Mouse (Mus musculus) hindbrain, embryonic 12.5 days (tissue): Measurements from ENCODE around the gene Serping1. TPM values are rescaled to one million over a fixed set of nuclear protein-coding genes. Genes with fewer than 3 reads are reported as not detected.

Experiments used
- ATAC-seq: fragments of 200-750 bp; cut with Nextera tagmentation; 2 replicates; pipeline ENCODE4 v1.8.0; 2017; ENCODE audit warnings: moderate TSS enrichment; ENCODE audit not compliant: low FRiP score
- H3K27ac ChIP-seq: fragments of 300-500 bp; sonication (generic); 2 replicates; pipeline ENCODE4 v1.5.1; 2016; ENCODE audit warnings: mild to moderate bottlenecking
- H3K27me3 ChIP-seq: fragments of 300-500 bp; sonication (generic); 2 replicates; pipeline ENCODE4 v1.6.1; 2016; ENCODE audit warnings: mild to moderate bottlenecking
- H3K36me3 ChIP-seq: fragments of 300-500 bp; sonication (generic); 2 replicates; pipeline ENCODE4 v1.6.1; 2016; ENCODE audit warnings: mild to moderate bottlenecking
- H3K4me1 ChIP-seq: fragments of 300-500 bp; sonication (generic); 2 replicates; pipeline ENCODE4 v1.6.1; 2016
- H3K4me2 ChIP-seq: fragments of 300-500 bp; sonication (generic); replicated peaks from 2 replicates; pipeline ENCODE4 v1.6.1; 2016; ENCODE audit warnings: mild to moderate bottlenecking
- H3K4me3 ChIP-seq: fragments of 300-500 bp; sonication (generic); 2 replicates; pipeline ENCODE4 v1.5.1; 2016; ENCODE audit warnings: mild to moderate bottlenecking
- H3K9ac ChIP-seq: fragments of 300-500 bp; sonication (generic); 2 replicates; pipeline ENCODE4 v1.6.1; 2016; ENCODE audit warnings: mild to moderate bottlenecking, moderate library complexity
- H3K9me3 ChIP-seq: fragments of 300-500 bp; sonication (generic); replicated peaks from 2 replicates; pipeline ENCODE4 v1.6.1; 2016; ENCODE audit warnings: mild to moderate bottlenecking
- WGBS: fragments of 180-500 bp; shearing (Covaris S2); methylation state at CpG from one replicate; pipeline ENCODE4 v1.1.7; 2016; 5-methylcytosine and 5-hydroxymethylcytosine counted together
- polyA plus RNA-seq: library from polyadenylated mRNA; unstranded; fragments of >200 nt; fragmentation: Nextera tagmentation; extraction: Ambion mirVana; gene quantifications from 2 replicates; pipeline ENCODE4 v1.2.1, GENCODE M21; 2016

Serping1 gene
- polyA plus RNA-seq, 1 experiment from 2014 or later, result 35.4 TPM

DNA sequence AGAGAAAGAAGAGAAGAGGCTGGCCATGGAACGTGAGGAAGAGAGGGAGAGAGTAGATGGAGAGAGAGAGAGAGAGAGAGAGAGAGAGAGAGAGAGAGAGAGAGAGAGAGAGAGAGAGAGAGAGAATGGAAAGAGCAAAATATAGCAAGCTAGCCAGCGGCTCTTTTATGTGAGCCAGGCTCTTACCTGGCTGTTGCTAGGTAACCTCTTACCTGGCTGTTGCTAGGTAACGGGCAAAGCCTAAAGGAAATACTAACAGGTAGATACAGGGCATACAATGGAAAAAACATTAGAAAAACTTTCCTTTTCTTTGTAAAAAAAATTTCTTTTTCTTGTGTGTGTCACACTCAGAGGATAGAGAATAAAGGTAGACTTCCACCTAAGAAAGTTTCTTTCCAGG is 2.5 kb upstream of the Serping1 start:
- Histone ChIP-seq H3K9me3 (no peaks in the 10 kb centered on the region), H3K4me2 (no peak overlapping the region), H3K36me3 (no peaks in the 10 kb centered on the region), H3K27ac (no peak overlapping the region), H3K27me3 (no peaks in the 10 kb centered on the region), H3K4me3 (no peak overlapping the region), H3K4me1 (peaks cover 14% of the 10 kb centered on the region), H3K9ac (no peak overlapping the region)
- 66% methylated on average over 3 of the region's 3 CpGs for WGBS
- no peak for ATAC-seq

- no peak overlapping the region for H3K4me3 ChIP-seq
- no peaks in the 10 kb centered on the region for H3K27me3 ChIP-seq
- peak overlapping the region; percentile 80; the same call in 1 of the 2 replicates for H3K27ac ChIP-seq
- ATAC-seq, result no peak
- no peak overlapping the region for H3K4me2 ChIP-seq
- no peak overlapping the region for H3K9ac ChIP-seq
- H3K36me3 ChIP-seq, result no peaks in the 10 kb centered on the region
- peaks cover 14% of the 10 kb centered on the region for H3K4me1 ChIP-seq
- 78% methylated on average over 6 of the region's 6 CpGs for WGBS
- no peaks in the 10 kb centered on the region for H3K9me3 ChIP-seq
Measured at GRCm38 (mm10) chr2:84775665-84776064, 421 bp upstream of the Serping1 start.

DNA sequence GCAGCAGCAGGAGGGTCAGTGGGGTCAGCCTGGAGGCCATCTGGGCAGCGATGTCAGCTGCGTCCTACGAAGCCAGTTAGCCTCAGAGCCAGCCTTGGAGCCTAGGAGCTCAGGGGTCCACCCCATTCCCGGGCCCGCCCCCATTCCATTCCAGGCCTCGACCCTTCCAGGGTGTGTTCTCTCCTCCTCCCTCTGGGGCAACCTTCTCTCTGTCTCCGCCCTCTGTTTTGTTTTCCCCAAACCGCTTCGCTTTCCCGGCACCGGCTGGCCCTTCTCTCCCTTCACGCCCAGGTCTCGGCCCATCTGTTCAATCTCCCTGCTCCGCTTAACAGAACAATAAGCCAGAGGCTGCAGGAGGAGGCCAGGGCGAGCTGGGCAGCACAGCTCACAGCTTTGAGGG is 493 bp downstream of the Serping1 start:
- H3K36me3 ChIP-seq, result no peaks in the 10 kb centered on the region

DNA sequence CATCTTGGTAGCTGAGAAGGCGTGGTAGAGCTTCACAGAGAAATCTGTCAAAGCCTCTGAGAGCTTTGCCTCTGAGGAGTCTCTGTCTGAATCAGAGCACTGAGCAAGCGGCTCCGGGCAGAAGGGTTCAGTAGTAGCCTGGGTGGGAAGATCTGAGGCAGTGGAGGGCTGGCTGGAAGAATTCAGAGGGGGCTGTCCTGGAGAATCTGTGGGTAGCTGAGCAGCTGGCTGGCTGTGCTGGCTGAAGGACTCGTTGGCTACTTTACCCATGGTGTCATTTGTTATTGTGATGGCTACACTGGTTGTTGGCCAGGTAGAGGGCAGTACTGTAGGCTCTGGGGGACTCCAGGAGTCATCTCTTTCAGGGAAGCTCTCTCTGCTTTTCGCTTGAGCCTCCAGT is 2.0 kb downstream of the Serping1 start:
- no peaks in the 10 kb centered on the region for H3K27me3 ChIP-seq
- H3K9me3 ChIP-seq, result no peaks in the 10 kb centered on the region
- no peak overlapping the region for H3K9ac ChIP-seq
- no peak overlapping the region for H3K4me2 ChIP-seq
- ATAC-seq, result no peak
- 0 out of 2 replicates have a peak, but pooled peaks cover 5% of the 10 kb centered on the region for H3K36me3 ChIP-seq
- WGBS, result 82% methylated on average over 5 of the region's 5 CpGs
- H3K27ac ChIP-seq, result no peak overlapping the region
- H3K4me1 ChIP-seq, result peaks cover 14% of the 10 kb centered on the region
- no peak overlapping the region for H3K4me3 ChIP-seq

More for the DNA sequence above, 493 bp downstream of the Serping1 start:
- ATAC-seq, result peak; percentile 95
- H3K4me3 ChIP-seq, result peak overlapping the region; percentile 35
- peak overlapping the region; percentile 61 for H3K9ac ChIP-seq
- peak overlapping the region; percentile 80 for H3K27ac ChIP-seq
- H3K9me3 ChIP-seq, result no peaks in the 10 kb centered on the region
- 1% methylated on average over 14 of the region's 15 CpGs for WGBS
- peaks cover 14% of the 10 kb centered on the region for H3K4me1 ChIP-seq
- no peaks in the 10 kb centered on the region for H3K27me3 ChIP-seq
- H3K4me2 ChIP-seq, result peak overlapping the region; percentile 61

DNA sequence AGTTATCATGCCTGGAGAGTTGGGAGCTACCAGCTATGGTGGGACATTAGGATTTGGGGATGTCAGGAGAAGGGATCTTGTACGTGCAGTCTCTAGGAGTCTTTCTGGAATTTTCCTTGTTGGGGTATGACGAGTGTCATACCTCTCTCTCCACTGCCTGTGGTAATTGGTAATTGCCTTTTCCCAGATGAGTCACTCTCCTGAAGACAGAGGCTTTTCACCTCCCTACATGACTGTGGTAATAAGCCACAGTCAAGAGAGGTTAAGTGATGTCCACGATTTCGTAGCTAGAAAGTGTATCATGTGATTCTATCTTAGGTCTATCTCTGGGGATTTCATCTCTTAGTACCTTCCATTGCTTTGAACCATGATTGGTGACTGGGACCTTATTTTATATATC is 2.8 kb downstream of the Serping1 start:
- no peak overlapping the region for H3K27ac ChIP-seq
- no peak overlapping the region for H3K4me2 ChIP-seq
- no peaks in the 10 kb centered on the region for H3K27me3 ChIP-seq
- H3K36me3 ChIP-seq, result 0 out of 2 replicates have a peak, but pooled peaks cover 5% of the 10 kb centered on the region
- no peak overlapping the region for H3K9ac ChIP-seq
- 81% methylated on average over 4 of the region's 4 CpGs for WGBS
- H3K9me3 ChIP-seq, result no peaks in the 10 kb centered on the region
- H3K4me3 ChIP-seq, result no peak overlapping the region
- no peak for ATAC-seq
- peaks cover 14% of the 10 kb centered on the region for H3K4me1 ChIP-seq

GRCm38 (mm10) chr2:84770501-84770900 is 4.7 kb downstream of the Serping1 start:
- no peaks in the 10 kb centered on the region for H3K9me3 ChIP-seq
- peaks cover 5% of the 10 kb centered on the region; the same call in 1 of the 2 replicates for H3K36me3 ChIP-seq
- WGBS, result 88% methylated on average over 6 of the region's 6 CpGs
- ATAC-seq, result no peak
- H3K4me3 ChIP-seq, result no peak overlapping the region
- no peak overlapping the region for H3K27ac ChIP-seq
- H3K4me2 ChIP-seq, result no peak overlapping the region
- no peaks in the 10 kb centered on the region for H3K27me3 ChIP-seq
- peaks cover 14% of the 10 kb centered on the region for H3K4me1 ChIP-seq
- no peak overlapping the region for H3K9ac ChIP-seq

- H3K9ac ChIP-seq, result no peak overlapping the region
- no peak overlapping the region for H3K4me3 ChIP-seq
- no peaks in the 10 kb centered on the region; the same call in 1 of the 2 replicates for H3K36me3 ChIP-seq
- H3K27me3 ChIP-seq, result no peaks in the 10 kb centered on the region
- no peaks in the 10 kb centered on the region for H3K9me3 ChIP-seq
- no peak overlapping the region for H3K4me2 ChIP-seq
- H3K4me1 ChIP-seq, result no peaks in the 10 kb centered on the region
- H3K27ac ChIP-seq, result no peak overlapping the region
- WGBS, result 47% methylated on average over 1 of the region's 1 CpGs
- no peak for ATAC-seq
Measured at GRCm38 (mm10) chr2:84762818-84763217, 12.4 kb downstream of the Serping1 start.

- H3K4me2 ChIP-seq, result no peak overlapping the region
- H3K4me1 ChIP-seq, result no peaks in the 10 kb centered on the region
- ATAC-seq, result no peak
- no peak overlapping the region for H3K4me3 ChIP-seq
- no peak overlapping the region for H3K9ac ChIP-seq
- H3K27ac ChIP-seq, result no peak overlapping the region
- H3K9me3 ChIP-seq, result no peaks in the 10 kb centered on the region
- 54% methylated on average over 4 of the region's 4 CpGs for WGBS
- H3K36me3 ChIP-seq, result no peaks in the 10 kb centered on the region; the same call in 1 of the 2 replicates
- H3K27me3 ChIP-seq, result no peaks in the 10 kb centered on the region
Measured at GRCm38 (mm10) chr2:84762295-84762694, 12.9 kb downstream of the Serping1 start.

GRCm38 (mm10) chr2:84761840-84762239 is 13.4 kb downstream of the Serping1 start:
- no peak overlapping the region for H3K4me2 ChIP-seq
- 80% methylated on average over 1 of the region's 1 CpGs for WGBS
- no peak for ATAC-seq
- no peaks in the 10 kb centered on the region; the same call in 1 of the 2 replicates for H3K36me3 ChIP-seq
- H3K4me1 ChIP-seq, result no peaks in the 10 kb centered on the region
- no peak overlapping the region for H3K4me3 ChIP-seq
- H3K27ac ChIP-seq, result no peak overlapping the region
- H3K27me3 ChIP-seq, result no peaks in the 10 kb centered on the region
- H3K9me3 ChIP-seq, result no peaks in the 10 kb centered on the region
- no peak overlapping the region for H3K9ac ChIP-seq

- WGBS, result 81% methylated on average over 3 of the region's 3 CpGs
- no peaks in the 10 kb centered on the region for H3K27me3 ChIP-seq
- no peak overlapping the region for H3K4me2 ChIP-seq
- H3K9ac ChIP-seq, result no peak overlapping the region
- H3K36me3 ChIP-seq, result no peaks in the 10 kb centered on the region; the same call in 1 of the 2 replicates
- no peaks in the 10 kb centered on the region for H3K4me1 ChIP-seq
- no peak for ATAC-seq
- no peak overlapping the region for H3K4me3 ChIP-seq
- no peak overlapping the region for H3K27ac ChIP-seq
- no peaks in the 10 kb centered on the region for H3K9me3 ChIP-seq
Measured at GRCm38 (mm10) chr2:84761309-84761708, 13.9 kb downstream of the Serping1 start.

- Histone ChIP-seq H3K9ac (no peak overlapping the region), H3K27ac (no peak overlapping the region), H3K36me3 (no peaks in the 10 kb centered on the region; the same call in 1 of the 2 replicates), H3K4me1 (no peaks in the 10 kb centered on the region), H3K4me2 (no peak overlapping the region), H3K9me3 (no peaks in the 10 kb centered on the region), H3K27me3 (no peaks in the 10 kb centered on the region), H3K4me3 (no peak overlapping the region)
- WGBS, result 72% methylated on average over 8 of the region's 8 CpGs
- no peak for ATAC-seq
Measured at GRCm38 (mm10) chr2:84760777-84761176, 14.5 kb downstream of the Serping1 start.

DNA sequence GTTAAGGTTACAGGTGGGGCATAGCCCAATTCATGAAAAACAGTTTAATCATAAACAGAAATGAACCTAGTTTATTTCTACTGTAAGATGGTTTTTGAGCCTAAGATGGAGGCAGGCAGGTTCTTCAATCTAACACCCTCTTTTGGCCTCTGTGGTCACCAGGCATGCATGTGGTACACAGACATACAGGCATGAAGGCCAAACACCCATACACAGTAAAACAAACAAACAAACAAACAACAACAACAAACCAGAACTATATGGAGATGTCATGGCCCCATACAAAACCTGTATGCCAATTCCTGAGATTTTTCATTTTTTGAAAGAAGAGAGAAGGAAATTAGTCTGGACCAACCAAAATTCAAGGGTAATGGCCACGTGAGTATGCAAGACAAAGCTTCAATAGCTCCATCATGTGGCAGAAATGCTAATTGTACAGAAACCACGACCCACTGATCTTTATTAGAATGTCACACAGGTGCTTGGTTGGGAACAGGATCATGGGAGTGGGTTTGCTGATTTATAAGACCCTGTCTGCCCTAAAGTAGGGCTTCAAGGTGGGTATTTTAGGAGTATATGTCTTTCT is 16.6 kb downstream of the Serping1 start:
- Histone ChIP-seq H3K27me3 (no peaks in the 10 kb centered on the region), H3K36me3 (no peaks in the 10 kb centered on the region), H3K9ac (no peak overlapping the region), H3K27ac (no peak overlapping the region), H3K9me3 (no peaks in the 10 kb centered on the region), H3K4me3 (no peak overlapping the region), H3K4me2 (no peak overlapping the region), H3K4me1 (no peaks in the 10 kb centered on the region)
- WGBS, result 3% methylated on average over 2 of the region's 2 CpGs
- peak; percentile 73 for ATAC-seq

DNA sequence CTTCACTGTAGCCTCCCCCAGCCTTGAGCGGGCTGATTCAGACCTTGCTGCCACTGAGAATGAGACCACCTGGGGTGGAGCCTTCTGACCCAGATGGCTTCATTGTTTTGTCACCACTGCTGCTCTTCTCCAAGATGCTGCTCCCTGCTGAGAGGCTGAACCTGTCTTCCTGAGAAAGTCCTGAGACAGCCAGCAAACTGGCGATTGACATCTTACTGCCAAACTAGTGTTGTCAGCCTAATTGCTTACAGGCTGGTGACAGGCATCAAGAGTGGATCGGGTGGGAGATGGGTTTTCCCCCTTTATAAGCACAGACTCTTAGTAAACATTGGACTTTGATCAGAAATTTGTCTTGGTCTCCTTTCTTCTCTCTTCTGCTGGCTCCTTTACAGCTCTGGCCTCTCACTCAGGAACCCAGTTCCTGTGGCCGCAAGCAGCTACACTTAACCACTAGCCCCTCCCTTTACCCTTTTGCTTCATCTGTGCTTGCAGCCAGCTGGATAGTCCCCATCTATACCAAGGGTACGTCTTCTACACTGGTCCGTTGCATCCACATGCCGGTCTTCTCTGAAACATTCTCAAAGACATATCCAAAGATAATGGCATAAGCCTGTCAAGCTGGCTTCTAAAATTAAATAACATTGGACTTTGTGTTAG is 18.1 kb downstream of the Serping1 start:
- H3K27ac ChIP-seq, result no peak overlapping the region
- no peak for ATAC-seq
- 52% methylated on average over 7 of the region's 7 CpGs for WGBS

More for the DNA sequence above, 18.1 kb downstream of the Serping1 start:
- Histone ChIP-seq H3K9me3 (no peaks in the 10 kb centered on the region), H3K9ac (no peak overlapping the region), H3K4me3 (no peak overlapping the region), H3K4me1 (no peaks in the 10 kb centered on the region), H3K36me3 (no peaks in the 10 kb centered on the region), H3K27me3 (no peaks in the 10 kb centered on the region), H3K4me2 (no peak overlapping the region)
